Mouse (Mus musculus) cerebellum, adult (tissue): ENCODE data around the gene Mrpl4.
"Not testable (repeated sequence)": the region's sequence is repeated elsewhere in the genome, so short reads cannot be mapped to it uniquely, and the experiment has no call there.

Experiments
- ATAC-seq: cut with Nextera tagmentation; 2 replicates; pipeline ENCODE4 v1.9.2; 2017; ENCODE audit warnings: mild to moderate bottlenecking, moderate library complexity, mixed read lengths; ENCODE audit not compliant: insufficient number of reproducible peaks, low FRiP score, low TSS enrichment

Gene Mrpl4

DNA sequence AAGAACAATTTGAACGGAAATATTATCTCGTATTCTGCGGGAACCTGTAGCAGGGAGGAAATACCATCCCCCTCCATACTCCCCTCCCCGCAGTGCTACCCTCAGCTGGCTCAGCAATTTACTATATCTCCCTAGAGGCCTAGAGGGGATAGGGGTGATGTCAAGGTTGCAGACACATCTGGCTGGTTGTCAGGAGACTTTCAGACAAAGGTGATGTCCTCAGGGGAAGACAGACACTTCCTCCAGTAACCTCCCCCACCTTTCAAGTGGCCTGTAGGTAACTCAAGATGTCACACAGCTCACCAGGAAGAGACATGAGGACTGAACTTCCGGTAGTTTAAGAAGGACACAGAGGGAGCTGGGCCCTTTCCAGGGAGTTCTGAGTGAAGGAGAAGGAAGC is 19.4 kb upstream of the Mrpl4 start:
- no peak for ATAC-seq

GRCm38 (mm10) chr9:20986952-20987686 is 15.4 kb upstream of the Mrpl4 start:
- ATAC-seq, result no peak

DNA sequence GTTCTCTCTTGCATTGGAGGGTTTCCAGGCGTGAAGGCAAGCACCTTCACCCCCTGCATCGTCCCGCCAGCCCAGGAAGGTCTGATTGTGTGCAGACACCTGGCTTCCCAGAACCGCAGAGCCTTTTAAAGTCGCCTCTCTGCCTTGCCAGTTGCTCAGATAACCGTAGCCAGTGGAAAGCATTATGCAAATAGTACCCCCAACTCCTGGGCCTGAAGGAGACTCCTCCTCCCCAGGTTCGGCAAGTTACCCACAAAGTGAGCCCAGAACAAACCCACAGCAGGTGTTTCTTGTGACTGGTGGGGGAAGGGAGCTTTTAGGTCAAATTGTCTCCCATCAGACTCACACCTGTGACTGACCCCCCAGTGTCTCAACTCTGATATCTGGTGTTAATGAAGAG is 14.6 kb upstream of the Mrpl4 start:
- ATAC-seq, result no peak

- no peak for ATAC-seq
These were observed 11.7 kb upstream of the Mrpl4 start for GRCm38 (mm10) chr9:20990861-20991260.

DNA sequence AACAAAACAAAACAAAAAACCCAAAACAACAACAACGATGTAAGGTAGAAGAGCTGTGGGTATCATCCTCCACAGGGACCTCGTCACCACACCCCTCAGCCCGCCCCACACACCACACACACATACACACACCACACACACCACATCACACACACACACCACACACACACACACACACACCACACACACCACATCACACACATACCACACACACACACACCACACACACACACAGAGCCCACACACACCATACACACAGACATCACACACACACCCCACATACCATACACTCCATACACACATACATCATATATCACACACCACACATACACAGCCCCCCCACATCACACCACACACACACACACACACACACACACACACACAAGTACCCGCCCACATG is 11.0 kb upstream of the Mrpl4 start:
- no peak for ATAC-seq

- no peak for ATAC-seq
These were observed 9.2 kb upstream of the Mrpl4 start for GRCm38 (mm10) chr9:20993165-20993898.

- ATAC-seq, result no peak
These were observed 7.5 kb upstream of the Mrpl4 start for GRCm38 (mm10) chr9:20995069-20995468.

GRCm38 (mm10) chr9:20997065-20997464 is 5.5 kb upstream of the Mrpl4 start:
- ATAC-seq, result no peak

GRCm38 (mm10) chr9:20998337-20998736 is 4.2 kb upstream of the Mrpl4 start:
- ATAC-seq, result not testable (repeated sequence)

DNA sequence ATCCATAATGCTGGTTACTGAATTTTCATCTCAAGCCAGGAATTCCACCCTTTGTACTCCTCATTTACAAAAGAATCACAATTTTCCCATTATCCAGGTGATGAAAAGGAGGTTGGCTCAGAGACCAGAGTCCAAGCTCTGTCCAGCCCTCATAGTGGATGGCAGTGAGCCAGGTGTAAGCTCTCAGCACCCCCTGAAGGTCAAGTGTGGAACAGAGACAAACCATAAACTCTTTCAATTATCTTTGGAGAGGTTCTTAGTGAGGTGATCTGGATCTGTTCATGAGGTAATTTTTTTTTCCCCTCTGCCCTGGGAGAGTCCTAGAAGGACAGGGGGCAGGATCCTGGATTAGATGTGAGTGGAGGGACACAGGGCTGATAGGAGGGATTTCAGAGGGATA is 1.7 kb upstream of the Mrpl4 start:
- ATAC-seq, result no peak

- no peak for ATAC-seq
These were observed 812 bp upstream of the Mrpl4 start for GRCm38 (mm10) chr9:21001651-21002200.

- no peak for ATAC-seq
These were observed 290 bp upstream of the Mrpl4 start for GRCm38 (mm10) chr9:21002270-21002626.

DNA sequence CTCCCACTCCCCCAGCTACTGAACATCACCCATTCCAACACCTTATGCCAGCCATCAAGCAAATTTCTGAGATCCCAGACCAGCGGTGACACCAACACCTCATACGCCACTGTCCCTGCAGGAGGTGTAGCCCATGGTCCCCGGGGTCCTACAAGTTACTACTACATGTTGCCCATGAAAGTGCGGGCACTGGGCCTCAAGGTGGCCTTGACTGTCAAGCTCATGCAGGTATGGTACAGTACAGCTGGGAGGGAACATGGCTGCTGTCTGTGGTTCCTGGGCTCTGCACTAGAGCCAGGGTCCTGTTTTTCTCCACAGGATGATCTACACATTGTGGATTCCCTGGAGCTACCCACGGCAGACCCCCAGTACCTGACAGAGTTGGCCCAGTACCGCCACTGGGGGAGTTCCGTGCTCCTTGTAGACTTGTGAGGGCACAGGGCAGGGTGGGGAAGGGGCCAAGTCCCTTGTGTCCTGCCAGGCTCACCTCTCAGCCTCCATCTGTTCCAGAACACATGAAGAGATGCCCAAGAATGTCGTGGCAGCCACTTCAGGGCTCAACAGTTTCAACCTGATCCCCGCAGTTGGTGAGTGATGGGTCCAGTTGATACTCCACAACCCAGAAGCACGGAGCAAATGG is 4.9 kb downstream of the Mrpl4 start:
- no peak for ATAC-seq

- no peak for ATAC-seq
These were observed 5.5 kb downstream of the Mrpl4 start for GRCm38 (mm10) chr9:21008007-21008406.

GRCm38 (mm10) chr9:21010362-21010761 is 7.8 kb downstream of the Mrpl4 start:
- no peak for ATAC-seq

DNA sequence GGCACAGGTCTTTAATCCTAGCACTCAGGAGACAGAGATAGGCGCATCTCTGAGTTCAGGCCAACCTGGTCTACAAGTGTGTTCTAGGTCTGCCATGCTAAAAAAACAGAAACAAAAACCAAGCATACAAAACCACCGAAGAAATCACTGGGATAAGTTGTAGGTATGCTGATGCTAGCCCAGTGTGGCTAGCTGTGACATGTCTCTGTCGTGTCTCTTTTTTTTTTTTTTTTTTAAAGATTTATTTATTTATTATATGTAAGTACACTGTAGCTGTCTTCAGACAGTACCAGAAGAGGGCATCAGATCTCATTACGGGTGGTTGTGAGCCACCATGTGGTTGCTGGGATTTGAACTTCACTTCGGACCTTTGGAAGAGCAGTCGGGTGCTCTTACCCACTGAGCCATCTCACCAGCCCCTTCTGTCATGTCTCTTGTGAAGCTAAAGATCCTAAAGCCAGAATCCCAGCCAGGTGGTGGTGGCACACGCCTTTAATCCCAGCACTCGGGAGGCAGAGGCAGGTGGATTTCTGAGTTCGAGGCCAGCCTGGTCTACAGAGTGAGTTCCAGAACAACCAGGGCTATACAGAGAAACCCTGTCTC is 8.5 kb downstream of the Mrpl4 start:
- ATAC-seq, result not testable (repeated sequence)

GRCm38 (mm10) chr9:21011846-21012312 is 9.3 kb downstream of the Mrpl4 start:
- no peak for ATAC-seq

GRCm38 (mm10) chr9:21012368-21012767 is 9.8 kb downstream of the Mrpl4 start:
- no peak for ATAC-seq

DNA sequence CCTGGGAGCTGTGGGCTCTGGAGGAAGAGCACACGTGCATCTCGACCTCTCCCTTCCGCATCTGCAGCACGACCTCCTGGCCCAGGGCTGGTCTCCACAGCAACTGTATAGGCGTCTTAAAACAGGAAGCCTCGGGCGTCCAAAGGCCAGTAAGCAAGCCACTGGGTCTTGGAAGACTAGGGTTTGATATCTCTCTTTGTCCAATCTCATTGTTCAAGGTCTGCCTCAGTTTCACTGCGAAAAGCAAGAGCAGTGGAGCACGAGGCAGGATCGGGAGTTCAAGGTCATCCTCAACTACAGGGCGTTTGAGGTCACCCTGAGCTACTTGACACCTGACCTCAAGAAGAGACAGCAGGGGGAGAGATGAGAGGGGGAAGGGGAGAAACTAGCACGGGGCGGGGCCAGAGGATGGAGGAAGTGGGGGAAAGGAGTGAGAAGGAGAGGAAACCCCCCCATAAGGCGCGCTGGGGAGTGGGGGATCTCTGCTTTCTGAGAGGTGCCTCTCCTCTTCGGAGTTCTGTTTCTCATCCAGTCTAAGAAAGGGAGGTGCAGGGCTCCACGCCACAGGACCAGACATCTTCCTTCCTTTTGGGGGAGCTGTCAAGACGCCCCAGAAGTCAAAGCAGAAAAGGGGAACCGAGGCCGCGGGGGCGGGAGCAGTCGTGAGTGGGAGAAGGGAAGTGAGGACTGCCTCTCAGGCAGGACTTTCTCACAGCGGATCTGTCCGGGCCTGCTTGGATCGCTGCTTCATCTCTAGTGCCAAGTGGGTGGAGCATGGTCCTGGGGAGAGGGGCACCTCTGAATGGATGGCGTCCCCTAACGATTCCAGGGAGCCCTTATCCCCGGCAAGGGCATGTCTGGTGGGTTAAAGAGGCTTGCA is 12.4 kb downstream of the Mrpl4 start:
- no peak for ATAC-seq
